In the genomic region with DNA sequence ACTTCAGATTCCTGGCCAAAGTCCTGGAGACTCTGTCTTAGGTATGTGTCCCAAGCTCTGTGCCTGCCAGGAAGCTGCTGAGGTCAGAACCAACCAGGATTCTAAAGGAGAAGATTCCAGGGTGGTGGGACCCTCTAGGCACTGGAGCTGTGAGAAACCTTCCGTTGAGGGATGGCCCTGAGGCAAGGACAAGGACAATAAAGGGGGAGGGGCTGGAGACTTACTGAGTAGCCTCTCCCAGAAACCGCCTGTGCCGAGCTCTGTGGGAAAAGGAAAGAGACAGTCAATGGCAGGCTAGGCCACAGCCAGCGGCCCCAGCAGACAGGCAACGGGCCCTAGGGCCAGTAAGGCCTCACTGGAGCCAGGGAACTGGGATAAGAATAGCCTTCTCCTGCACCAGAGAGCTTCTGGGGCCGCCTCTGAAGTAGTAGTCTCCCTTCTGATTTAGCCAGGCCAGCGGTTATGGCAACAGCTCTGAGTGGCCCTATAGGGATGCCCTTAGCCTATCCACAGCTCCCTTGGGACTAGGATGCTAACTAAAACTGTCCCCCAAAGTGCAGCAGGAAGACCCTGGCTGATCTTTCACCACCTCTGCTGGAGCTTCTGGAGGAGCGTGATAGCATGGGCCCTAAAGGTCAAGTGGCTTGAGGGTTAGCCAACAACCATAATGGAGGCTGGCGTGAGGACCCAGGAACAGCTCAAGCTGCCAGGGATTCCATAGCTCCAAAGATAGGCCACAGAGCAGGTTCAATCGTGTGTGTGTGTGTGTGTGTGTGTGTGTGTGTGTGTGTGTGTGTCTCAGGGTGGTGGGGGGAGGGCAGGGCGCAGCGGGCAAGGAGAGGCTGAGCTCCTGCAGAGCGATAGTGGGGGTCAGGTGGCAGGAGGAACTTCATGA, we compare ENCODE assay signal across 12 mouse cellular contexts. TPM values are rescaled to one million over a fixed set of nuclear protein-coding genes. Genes with fewer than 3 reads are reported as not detected.
DNase-seq lines count a peak whose midpoint lies in the region; ATAC-seq and TF ChIP-seq lines count a peak whose summit lies in the region.
"Had no signal": no experiment of that assay in that cellular context is flagged by ENCODE, and none has a peak within 500 bp of the region (broad histone marks: within the 10 kb centered on the region; RNA-seq: fewer than 3 reads in every experiment).

No protein-coding gene starts in this region.

- H3K4me3 ChIP-seq in forebrain, embryonic 13.5 days = no peak overlapping the region
- H3K4me3 ChIP-seq in hindbrain, embryonic 11.5 days (ENCODE audit: low read depth, low read length) = no peak overlapping the region
- H3K4me3 ChIP-seq in olfactory bulb, adult 2 months (ENCODE audit: insufficient read depth, low read depth, low read length) = no peak overlapping the region
- H3K4me3 ChIP-seq: erythroblast, embryonic 14.5 days; liver, embryonic 15.5 days; stomach, embryonic 15.5 days had no signal

- peak; percentile 37 for ATAC-seq in forebrain, embryonic 13.5 days
- peak; percentile 17 for ATAC-seq in hindbrain, embryonic 11.5 days (ENCODE audit: low FRiP score)

- H3K27ac ChIP-seq in forebrain, embryonic 13.5 days = peak overlapping the region; percentile 97
- peak overlapping the region; percentile 83 for H3K27ac ChIP-seq in hindbrain, embryonic 11.5 days (ENCODE audit: low read depth, low read length)
- H3K27ac ChIP-seq in olfactory bulb, adult 2 months (ENCODE audit: insufficient read depth, low read depth, low read length) = peak overlapping the region; percentile 95
- H3K27ac ChIP-seq: liver, embryonic 15.5 days; stomach, embryonic 15.5 days had no signal

- peak overlapping the region; percentile 45 for H3K9ac ChIP-seq in forebrain, embryonic 13.5 days
- H3K9ac ChIP-seq in hindbrain, embryonic 11.5 days (ENCODE audit: low read depth, low read length) = no peak overlapping the region
- H3K9ac ChIP-seq: liver, embryonic 15.5 days; stomach, embryonic 15.5 days had no signal

- no peaks in the 10 kb centered on the region for H3K27me3 ChIP-seq in forebrain, embryonic 13.5 days
- no peaks in the 10 kb centered on the region for H3K27me3 ChIP-seq in hindbrain, embryonic 11.5 days (ENCODE audit: control insufficient read depth, insufficient read depth, low read length)
- H3K27me3 ChIP-seq: liver, embryonic 15.5 days; stomach, embryonic 15.5 days had no signal

- no peak for TF ChIP-seq POLR2A in olfactory bulb, adult 2 months (IDR thresholded peaks at IDR 0.05; ENCODE audit: insufficient read depth, low read depth, low read length)

- intact Hi-C loops in heart, postnatal 25 days (cut with DNase I) = no loop called here

- H3K4me2 ChIP-seq in forebrain, embryonic 13.5 days = peak overlapping the region; percentile 30
- H3K4me2 ChIP-seq in hindbrain, embryonic 11.5 days (replicated peaks; ENCODE audit: low read depth, low read length) = no peak overlapping the region
- H3K4me2 ChIP-seq: liver, embryonic 15.5 days; stomach, embryonic 15.5 days had no signal

- TF ChIP-seq CTCF in olfactory bulb, adult 2 months (IDR thresholded peaks at IDR 0.05; ENCODE audit: insufficient read depth, low read depth, low read length) = no peak

- WGBS in forebrain, embryonic 13.5 days = 15% methylated on average over 11 of the region's 13 CpGs
- 48% methylated on average over 13 of the region's 13 CpGs for WGBS in hindbrain, embryonic 11.5 days
- 43% methylated on average over 11 of the region's 13 CpGs for WGBS in olfactory bulb, adult 2 months

- DNase-seq in heart, adult 18-20 months = peak; percentile 37 to 50
- DNase-seq in heart, postnatal 25 days (ENCODE audit: low spot score) = no peak
- peak; percentile 34 for DNase-seq in hindbrain, embryonic 11.5 days (ENCODE audit: low spot score)
- DNase-seq in spleen, postnatal 10 days (ENCODE audit: low spot score in 2 of 2) = no peak
- DNase-seq in lung, postnatal 36 days = no peak
- DNase-seq in right cerebral cortex, adult 2 months (ENCODE audit: low spot score in 2 of 2) = no peak
- DNase-seq: kidney, postnatal 25 days had no signal

- H3K4me1 ChIP-seq in forebrain, embryonic 13.5 days = peaks cover 61% of the 10 kb centered on the region
- peaks cover 22% of the 10 kb centered on the region for H3K4me1 ChIP-seq in hindbrain, embryonic 11.5 days (replicated peaks; ENCODE audit: control insufficient read depth, insufficient read depth, low read length)
- peaks cover 48% of the 10 kb centered on the region for H3K4me1 ChIP-seq in olfactory bulb, adult 2 months (ENCODE audit: control insufficient read depth, insufficient read depth, low read length)
- H3K4me1 ChIP-seq: stomach, embryonic 15.5 days had no signal

- H3K9me3 ChIP-seq in forebrain, embryonic 13.5 days (replicated peaks) = no peaks in the 10 kb centered on the region
- no peaks in the 10 kb centered on the region for H3K9me3 ChIP-seq in hindbrain, embryonic 11.5 days (ENCODE audit: control insufficient read depth, low read length)
- H3K9me3 ChIP-seq: liver, embryonic 15.5 days; stomach, embryonic 15.5 days had no signal

- H3K36me3 ChIP-seq in forebrain, embryonic 13.5 days (ENCODE audit: poor library complexity, severe bottlenecking) = no peaks in the 10 kb centered on the region
- H3K36me3 ChIP-seq in hindbrain, embryonic 11.5 days (ENCODE audit: control insufficient read depth, insufficient read depth, low read length) = no peaks in the 10 kb centered on the region

RNA-seq across cellular contexts. Expression of a gene that starts 32.2 kb away (rescaled TPM):
- 10 to 100 TPM; 44.9 to 50.1 TPM for total RNA-seq in heart, adult 18-20 months (2021)
- total RNA-seq in heart, postnatal 25 days (2021) = 10 to 100 TPM; 43.1 to 48.6 TPM
- 22.8 and 23.3 TPM in 2 replicates for polyA plus RNA-seq in forebrain, embryonic 13.5 days (2015; fragmentation: Nextera tagmentation; extraction: Ambion mirVana)
- polyA plus RNA-seq in hindbrain, embryonic 11.5 days (2014; fragmentation: Nextera tagmentation; extraction: Ambion mirVana) = 15.8 and 17.5 TPM in 2 replicates
- polyA plus RNA-seq in olfactory bulb, adult 2 months (2012; ENCODE audit: insufficient read depth, insufficient read length, low replicate concordance, missing spikeins) = not detected in 2 replicates

Comparison
In these comparisons a context has a peak if more than half of its experiments do, and no peak if none do; other contexts are left out.
1. DNase-seq: peak in heart, adult 18-20 months (2 of 2) and hindbrain, embryonic 11.5 days (single experiment); none in heart, postnatal 25 days (single experiment), spleen, postnatal 10 days (0 of 2), lung, postnatal 36 days (single experiment) and right cerebral cortex, adult 2 months (0 of 2).
2. RNA of a gene that starts 32.2 kb away (polyA plus RNA-seq): 22.8 to 23.3 TPM in forebrain, embryonic 13.5 days and 15.8 to 17.5 TPM in hindbrain, embryonic 11.5 days; not detected in olfactory bulb, adult 2 months; every median in the first group is over 10 times any median in the second.
3. Peak in every context shown above with its lines, with median percentiles within 50 percentile points of each other: H3K27ac ChIP-seq.